Mouse (Mus musculus) brown adipose tissue, adult 24 weeks (tissue): ENCODE results near the gene Prkcsh. TPM values are rescaled to one million over a fixed set of nuclear protein-coding genes. Genes with fewer than 3 reads are reported as not detected.

ENCODE experiments used
- H3K27ac ChIP-seq: fragments of 200-500 bp; replicated peaks from 2 replicates; pipeline ENCODE4 v1.5.1; 2012; ENCODE audit warnings: low read depth, mild to moderate bottlenecking, low read length
- H3K4me1 ChIP-seq: fragments of 200-500 bp; 2 replicates; pipeline ENCODE4 v1.6.1; 2012; ENCODE audit warnings: low read length, mixed read lengths; ENCODE audit not compliant: control insufficient read depth, insufficient read depth, insufficient read length
- H3K4me3 ChIP-seq: fragments of 200-500 bp; 2 replicates; pipeline ENCODE4 v1.5.1; 2012; ENCODE audit warnings: low read depth, mild to moderate bottlenecking, low read length, moderate library complexity; ENCODE audit not compliant: insufficient read depth
- polyA plus RNA-seq: library from polyadenylated mRNA; stranded (reverse); fragments of >200 nt; gene quantifications from 2 replicates; pipeline ENCODE4 v1.2.4, GENCODE M21; 2012; ENCODE audit not compliant: missing spikeins, insufficient read depth, insufficient read length

Prkcsh gene
- polyA plus RNA-seq, 1 experiment = 33.1 TPM

GRCm38 (mm10) chr9:21969304-21969703 is 33.3 kb upstream of the Prkcsh start:
- H3K27ac ChIP-seq = no peak overlapping the region
- peaks cover 2% of the 10 kb centered on the region; the same call in 1 of the 2 replicates for H3K4me1 ChIP-seq
- H3K4me3 ChIP-seq = no peak overlapping the region

GRCm38 (mm10) chr9:21976626-21977175 is 25.9 kb upstream of the Prkcsh start:
- Histone ChIP-seq H3K4me3 (no peak overlapping the region), H3K27ac (no peak overlapping the region), H3K4me1 (no peaks in the 10 kb centered on the region)

- H3K4me3 ChIP-seq = no peak overlapping the region
- H3K27ac ChIP-seq = no peak overlapping the region
- no peaks in the 10 kb centered on the region for H3K4me1 ChIP-seq
These were observed 25.3 kb upstream of the Prkcsh start for GRCm38 (mm10) chr9:21977331-21977730.

GRCm38 (mm10) chr9:21977972-21978371 is 24.6 kb upstream of the Prkcsh start:
- Histone ChIP-seq H3K4me1 (no peaks in the 10 kb centered on the region), H3K27ac (no peak overlapping the region), H3K4me3 (no peak overlapping the region)

DNA sequence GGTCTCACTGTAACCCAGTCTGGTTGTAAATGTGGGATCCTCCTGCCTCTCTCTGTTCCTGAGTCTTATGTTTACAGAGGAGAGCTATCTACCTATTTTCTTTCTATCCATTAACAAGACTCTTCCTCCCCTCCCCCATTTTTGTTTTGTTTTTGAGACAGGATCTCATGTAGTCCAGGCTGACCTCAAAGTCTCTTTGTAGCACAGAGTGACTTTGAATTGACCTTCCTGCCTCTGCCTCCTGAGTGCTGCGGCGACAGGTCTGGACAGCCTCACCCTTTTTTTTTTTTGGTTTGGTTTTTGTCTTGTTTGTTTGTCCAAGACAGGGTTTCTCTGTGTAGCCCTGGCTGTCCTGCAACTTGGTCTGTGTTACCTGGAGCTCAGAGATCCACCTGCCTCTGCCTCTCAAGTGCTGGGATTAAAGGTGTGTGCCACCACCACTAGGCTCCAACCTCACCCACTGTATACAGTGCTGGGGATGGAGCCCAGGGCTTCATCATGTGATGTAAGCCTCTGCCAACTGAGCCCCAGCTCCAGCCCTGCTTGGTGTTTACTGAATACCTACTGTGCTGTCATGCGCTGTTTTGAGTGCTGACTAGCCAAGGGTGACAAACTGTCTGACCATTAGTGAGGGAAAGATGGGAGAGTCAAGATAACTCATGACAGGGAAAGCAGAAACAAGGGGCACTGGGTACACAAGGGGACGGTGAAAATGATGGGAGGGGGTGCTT is 24.0 kb upstream of the Prkcsh start:
- H3K4me3 ChIP-seq = no peak overlapping the region
- H3K27ac ChIP-seq = no peak overlapping the region
- H3K4me1 ChIP-seq = no peaks in the 10 kb centered on the region

GRCm38 (mm10) chr9:21983911-21984310 is 18.7 kb upstream of the Prkcsh start:
- Histone ChIP-seq H3K4me1 (peaks cover 6% of the 10 kb centered on the region; the same call in 1 of the 2 replicates), H3K27ac (no peak overlapping the region), H3K4me3 (no peak overlapping the region)

DNA sequence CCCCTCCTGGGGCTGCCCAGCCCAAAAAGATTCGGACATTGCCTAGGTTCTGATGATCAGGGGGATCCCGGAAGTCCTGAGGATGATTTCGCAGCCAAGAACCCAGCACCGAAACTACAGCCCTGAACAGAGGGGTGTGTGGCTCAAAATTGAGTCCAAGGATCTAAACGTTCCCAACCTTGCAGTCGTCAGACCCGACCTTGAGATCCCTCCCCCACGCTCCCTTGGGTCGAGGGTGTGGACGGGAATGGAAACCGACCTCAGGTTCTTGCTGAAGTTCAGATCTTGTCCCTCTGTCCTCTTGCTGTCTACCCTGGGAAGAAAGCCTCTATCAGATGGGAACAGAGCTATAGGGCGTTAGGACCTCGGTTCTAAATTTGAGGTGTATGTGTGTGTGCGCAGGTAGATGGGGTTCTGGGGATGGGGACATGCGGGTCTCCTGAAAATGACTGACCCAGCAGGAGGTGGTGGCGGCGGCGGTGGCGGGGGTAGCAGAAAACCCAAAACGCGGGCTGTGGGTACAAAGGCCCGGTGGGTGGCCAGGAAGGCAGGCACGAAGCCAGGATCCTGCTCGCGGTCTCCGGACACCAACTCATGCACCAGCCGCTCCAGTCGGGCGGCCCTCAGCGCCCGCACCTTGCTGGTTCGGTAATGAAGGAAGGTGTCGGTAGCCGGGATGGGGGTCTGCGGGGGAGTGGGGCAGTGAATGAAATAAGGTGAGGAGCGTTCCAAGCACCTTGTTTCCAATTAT is 14.8 kb upstream of the Prkcsh start:
- Histone ChIP-seq H3K4me3 (peak overlapping the region; percentile 90), H3K27ac (no peak overlapping the region), H3K4me1 (peaks cover 6% of the 10 kb centered on the region; the same call in 1 of the 2 replicates)

- peaks cover 6% of the 10 kb centered on the region; the same call in 1 of the 2 replicates for H3K4me1 ChIP-seq
- H3K4me3 ChIP-seq = peak overlapping the region; percentile 90
- H3K27ac ChIP-seq = no peak overlapping the region
These were observed 14.0 kb upstream of the Prkcsh start for GRCm38 (mm10) chr9:21988421-21989101.

DNA sequence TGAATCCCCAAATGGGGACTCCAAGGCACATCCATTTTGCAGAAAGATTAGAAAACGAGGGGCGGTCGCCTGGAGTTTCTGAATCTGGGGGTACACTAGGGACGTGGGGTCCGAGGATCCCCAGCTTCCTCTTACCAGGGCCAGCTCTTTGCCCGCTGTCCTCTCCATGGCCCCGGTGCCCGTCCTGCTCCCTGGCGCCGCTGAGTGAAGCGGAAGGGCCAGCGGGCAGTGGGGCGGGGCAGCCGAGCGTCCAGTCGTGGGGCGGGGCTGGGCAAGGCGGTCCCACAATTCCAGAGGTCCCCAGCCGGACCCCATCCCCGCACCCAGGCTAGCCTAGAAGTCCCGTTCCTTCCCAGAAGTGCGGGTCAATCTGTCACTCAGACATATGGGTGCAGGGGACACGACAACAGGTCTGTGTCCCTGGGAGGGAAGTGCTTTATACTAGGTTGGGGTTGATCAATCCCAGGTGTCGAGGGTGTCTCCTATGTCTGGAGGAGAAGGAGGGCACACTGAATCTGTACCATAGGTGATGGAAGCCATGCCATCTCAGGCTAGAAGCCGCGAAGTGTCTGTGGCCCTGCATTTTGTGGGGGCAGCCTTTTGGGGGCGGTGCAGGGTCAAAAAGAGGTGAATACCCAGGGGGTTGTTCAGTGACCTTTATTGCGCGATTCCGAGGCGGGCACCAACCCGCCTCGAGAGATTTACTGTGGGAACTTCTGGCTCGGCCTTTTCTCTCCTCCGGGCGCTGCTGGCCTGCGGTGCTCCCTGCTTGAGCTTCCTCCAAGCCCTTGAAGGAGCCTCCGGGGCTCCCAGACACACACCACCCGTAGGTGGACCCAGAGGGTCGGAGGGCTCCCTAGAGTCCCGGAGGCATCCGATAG is 13.1 kb upstream of the Prkcsh start, which contains the start of gene Rgl3:
TSS of gene Rgl3 (minus strand) at position 217 of the 881 bp plus-strand sequence.
- H3K4me1 ChIP-seq = peaks cover 6% of the 10 kb centered on the region; the same call in 1 of the 2 replicates
- peak within 1 kb of the TSS; percentile 84 for H3K27ac ChIP-seq
- peak within 1 kb of the TSS; percentile 90 for H3K4me3 ChIP-seq

DNA sequence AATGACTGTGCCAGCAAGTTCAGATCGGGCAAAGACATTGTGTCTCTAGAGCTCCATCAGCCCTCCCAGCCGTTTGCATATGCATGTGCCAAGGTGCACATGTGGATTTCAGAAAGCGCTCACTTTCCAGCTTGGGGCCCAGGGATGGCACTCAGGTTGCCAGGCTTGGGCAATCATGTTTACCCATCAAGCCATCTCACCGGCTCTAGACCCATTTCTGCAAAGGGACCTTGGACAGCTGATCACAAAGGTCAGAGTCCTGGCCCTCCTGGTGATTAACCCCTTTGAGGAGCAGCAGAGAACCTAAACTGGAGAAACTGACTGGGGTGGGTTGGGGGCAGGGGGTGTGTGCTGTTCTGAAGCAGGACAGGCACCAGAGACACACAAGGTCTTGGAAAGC is 10.4 kb upstream of the Prkcsh start:
- Histone ChIP-seq H3K4me1 (peaks cover 6% of the 10 kb centered on the region; the same call in 1 of the 2 replicates), H3K4me3 (no peak overlapping the region), H3K27ac (no peak overlapping the region)

DNA sequence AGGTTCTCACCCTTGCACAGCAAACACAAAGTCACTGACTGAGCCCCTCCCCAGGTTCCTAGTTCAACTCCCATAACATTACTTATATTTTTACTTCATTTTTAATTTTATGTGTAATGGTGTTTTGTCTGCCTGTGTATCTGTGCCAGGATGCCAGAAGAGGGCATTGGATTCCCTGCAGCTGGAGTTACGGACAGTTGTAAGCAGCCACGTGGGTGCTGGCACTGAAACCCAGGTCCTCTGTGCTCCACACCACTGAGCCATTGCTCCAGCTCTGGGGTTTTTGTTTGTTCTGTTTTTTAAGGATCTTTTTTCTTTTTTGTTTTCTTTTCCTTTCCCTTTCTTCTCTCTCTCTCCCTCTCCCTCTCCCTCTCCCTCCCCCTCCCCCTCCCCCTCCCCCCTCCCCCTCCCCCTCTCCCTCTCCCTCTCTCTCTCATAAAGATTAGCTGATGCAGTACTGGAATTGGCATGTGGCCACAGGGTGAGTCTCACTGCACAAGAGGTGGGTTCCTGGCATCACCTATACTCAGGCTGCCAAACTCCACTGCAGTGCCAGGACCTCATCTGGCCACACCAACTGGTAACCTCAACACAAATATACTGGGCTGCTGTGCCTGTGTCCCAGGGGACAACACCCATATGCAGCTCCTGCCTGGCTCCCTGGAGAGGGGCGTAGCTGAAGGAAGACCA is 6.3 kb upstream of the Prkcsh start:
- no peak overlapping the region for H3K4me3 ChIP-seq
- no peaks in the 10 kb centered on the region for H3K4me1 ChIP-seq
- H3K27ac ChIP-seq = no peak overlapping the region

- Histone ChIP-seq H3K27ac (no peak overlapping the region), H3K4me1 (peaks cover 6% of the 10 kb centered on the region), H3K4me3 (no peak overlapping the region)
These were observed 2.3 kb upstream of the Prkcsh start for GRCm38 (mm10) chr9:22000296-22000695.

- Histone ChIP-seq H3K27ac (no peak overlapping the region), H3K4me1 (peaks cover 6% of the 10 kb centered on the region), H3K4me3 (no peak overlapping the region)
These were observed 973 bp upstream of the Prkcsh start for GRCm38 (mm10) chr9:22001633-22002032.

DNA sequence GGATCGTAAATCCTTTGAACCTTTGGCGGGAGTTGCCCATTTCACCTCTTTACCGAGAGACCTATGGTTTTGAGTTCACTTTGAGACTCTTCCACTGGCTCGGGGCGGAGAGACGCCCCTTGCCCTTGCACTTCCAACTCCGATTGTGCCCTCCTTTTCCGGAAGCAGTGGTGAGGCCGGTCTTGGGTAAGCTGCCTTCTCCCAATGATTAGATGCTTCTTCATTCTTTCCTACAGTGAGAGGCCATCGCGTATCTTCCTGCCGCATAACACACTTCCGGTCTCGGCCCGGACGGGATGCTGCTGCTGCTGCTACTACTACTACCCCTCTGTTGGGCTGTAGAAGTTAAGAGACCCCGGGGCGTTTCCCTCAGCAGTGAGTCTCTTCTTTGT is 553 bp downstream of the Prkcsh start:
- Histone ChIP-seq H3K4me3 (peak overlapping the region; percentile 71), H3K27ac (peak overlapping the region; percentile 42; the same call in 1 of the 2 replicates), H3K4me1 (peaks cover 6% of the 10 kb centered on the region)
